Mouse (Mus musculus) brown adipose tissue, adult 24 weeks (tissue): ENCODE measurements around the gene Pdlim7. TPM values are rescaled to one million over a fixed set of nuclear protein-coding genes. Genes with fewer than 3 reads are reported as not detected.

Source experiments
- H3K27ac ChIP-seq: fragments of 200-500 bp; replicated peaks from 2 replicates; pipeline ENCODE4 v1.5.1; 2012; ENCODE audit warnings: low read depth, mild to moderate bottlenecking, low read length
- H3K4me1 ChIP-seq: fragments of 200-500 bp; 2 replicates; pipeline ENCODE4 v1.6.1; 2012; ENCODE audit warnings: low read length, mixed read lengths; ENCODE audit not compliant: control insufficient read depth, insufficient read depth, insufficient read length
- H3K4me3 ChIP-seq: fragments of 200-500 bp; 2 replicates; pipeline ENCODE4 v1.5.1; 2012; ENCODE audit warnings: low read depth, mild to moderate bottlenecking, low read length, moderate library complexity; ENCODE audit not compliant: insufficient read depth
- polyA plus RNA-seq: library from polyadenylated mRNA; stranded (reverse); fragments of >200 nt; gene quantifications from 2 replicates; pipeline ENCODE4 v1.2.4, GENCODE M21; 2012; ENCODE audit not compliant: missing spikeins, insufficient read depth, insufficient read length

Gene Pdlim7
- polyA plus RNA-seq, 1 experiment: 8.0 TPM

- 0 out of 2 replicates have a peak, but pooled peaks cover 5% of the 10 kb centered on the region for H3K4me1 ChIP-seq
- no peak overlapping the region for H3K27ac ChIP-seq
- no peak overlapping the region for H3K4me3 ChIP-seq
Observed at GRCm38 (mm10) chr13:55508531-55508930, 4.9 kb downstream of the Pdlim7 start.

DNA sequence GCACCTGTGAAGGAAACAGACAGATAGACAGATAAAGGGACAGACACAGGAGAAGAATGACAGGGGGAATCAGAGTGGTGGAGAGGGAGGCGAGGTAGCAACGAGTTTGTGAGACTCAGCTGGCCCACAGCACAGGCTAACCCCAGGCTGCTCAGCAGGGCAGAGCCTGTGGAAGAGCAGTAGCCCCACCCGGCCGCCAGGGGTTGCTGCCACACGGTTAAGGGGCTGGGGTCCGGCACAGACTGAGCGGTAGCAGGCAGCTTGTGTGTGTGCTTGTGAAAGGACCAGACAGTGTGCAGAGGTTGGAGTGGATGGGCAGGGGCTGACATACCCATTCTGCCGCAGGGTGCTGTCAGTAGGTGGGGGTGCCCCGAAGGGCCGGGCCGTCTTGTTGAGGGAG is 5.6 kb downstream of the Pdlim7 start:
- H3K4me3 ChIP-seq: no peak overlapping the region

DNA sequence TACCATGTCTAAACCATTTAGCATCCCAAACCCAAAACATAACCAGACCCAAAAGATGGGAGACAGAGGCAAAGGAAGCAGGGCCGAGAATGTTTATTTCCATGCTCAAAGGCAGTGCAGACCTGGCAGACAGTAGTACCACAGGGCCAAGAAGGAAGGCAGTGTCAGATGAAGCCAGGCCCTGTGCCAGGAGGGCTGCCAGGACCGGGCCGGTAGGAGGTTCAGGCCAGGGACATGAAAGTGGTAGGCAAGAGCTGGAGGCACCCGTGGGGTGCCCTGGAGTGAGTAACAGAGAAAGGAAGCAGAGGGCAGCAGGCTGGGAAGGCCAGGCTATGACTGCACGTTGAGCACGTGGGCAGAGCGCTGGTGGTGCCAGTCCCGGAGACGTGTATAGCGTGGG is 6.8 kb downstream of the Pdlim7 start:
- H3K4me1 ChIP-seq: 0 out of 2 replicates have a peak, but pooled peaks cover 5% of the 10 kb centered on the region
- H3K27ac ChIP-seq: no peak overlapping the region
- no peak overlapping the region for H3K4me3 ChIP-seq

More for the DNA sequence above, 5.6 kb downstream of the Pdlim7 start:
- 0 out of 2 replicates have a peak, but pooled peaks cover 5% of the 10 kb centered on the region for H3K4me1 ChIP-seq
- H3K27ac ChIP-seq: no peak overlapping the region

GRCm38 (mm10) chr13:55505810-55506209 is 7.7 kb downstream of the Pdlim7 start:
- Histone ChIP-seq H3K4me1 (no peaks in the 10 kb centered on the region), H3K27ac (no peak overlapping the region), H3K4me3 (no peak overlapping the region)

- no peaks in the 10 kb centered on the region for H3K4me1 ChIP-seq
- H3K4me3 ChIP-seq: no peak overlapping the region
- H3K27ac ChIP-seq: no peak overlapping the region
Observed at GRCm38 (mm10) chr13:55504390-55504789, 9.1 kb downstream of the Pdlim7 start.

GRCm38 (mm10) chr13:55502405-55502804 is 11.1 kb downstream of the Pdlim7 start:
- Histone ChIP-seq H3K27ac (no peak overlapping the region), H3K4me1 (no peaks in the 10 kb centered on the region), H3K4me3 (no peak overlapping the region)

DNA sequence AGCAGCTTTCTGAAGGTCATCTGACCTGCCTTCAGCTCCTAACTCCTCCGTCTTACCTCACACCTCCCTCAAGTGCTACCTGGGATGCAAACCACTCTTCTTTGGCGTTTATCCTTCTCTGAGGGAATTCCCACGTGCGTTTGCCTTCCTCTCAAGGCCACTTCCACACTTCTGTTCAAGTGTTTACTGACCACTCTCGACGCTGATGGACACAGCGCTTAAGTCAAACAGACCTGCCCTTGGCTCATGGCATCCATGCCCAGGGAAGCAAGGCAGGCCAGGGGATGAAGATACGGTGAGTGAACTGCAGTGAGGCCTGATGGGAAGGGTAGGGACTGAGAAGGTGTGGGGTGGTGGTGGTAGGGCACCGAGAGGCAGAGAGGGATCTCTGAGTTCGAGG is 12.9 kb downstream of the Pdlim7 start:
- Histone ChIP-seq H3K4me3 (no peak overlapping the region), H3K4me1 (no peaks in the 10 kb centered on the region), H3K27ac (no peak overlapping the region)

DNA sequence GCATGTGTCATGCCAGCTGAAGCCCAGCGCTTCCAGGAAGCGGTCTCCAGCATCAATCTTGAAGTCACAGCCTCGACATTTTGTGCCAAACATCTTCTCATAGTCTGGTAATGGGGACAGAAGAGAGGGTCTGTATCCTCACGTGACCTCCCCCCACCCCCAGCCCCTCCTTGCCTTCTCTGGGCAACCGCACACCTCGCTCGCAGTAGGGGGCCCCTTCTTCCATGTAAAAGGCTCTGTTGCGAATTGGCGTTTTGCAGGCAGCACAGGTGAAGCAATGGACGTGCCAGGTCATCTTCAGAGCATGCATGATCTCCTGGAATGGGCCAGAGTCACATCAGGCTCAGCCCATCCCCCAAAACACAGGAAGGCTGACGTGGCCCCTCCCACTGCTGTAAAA is 14.6 kb downstream of the Pdlim7 start:
- Histone ChIP-seq H3K4me1 (no peaks in the 10 kb centered on the region), H3K27ac (no peak overlapping the region), H3K4me3 (no peak overlapping the region)

DNA sequence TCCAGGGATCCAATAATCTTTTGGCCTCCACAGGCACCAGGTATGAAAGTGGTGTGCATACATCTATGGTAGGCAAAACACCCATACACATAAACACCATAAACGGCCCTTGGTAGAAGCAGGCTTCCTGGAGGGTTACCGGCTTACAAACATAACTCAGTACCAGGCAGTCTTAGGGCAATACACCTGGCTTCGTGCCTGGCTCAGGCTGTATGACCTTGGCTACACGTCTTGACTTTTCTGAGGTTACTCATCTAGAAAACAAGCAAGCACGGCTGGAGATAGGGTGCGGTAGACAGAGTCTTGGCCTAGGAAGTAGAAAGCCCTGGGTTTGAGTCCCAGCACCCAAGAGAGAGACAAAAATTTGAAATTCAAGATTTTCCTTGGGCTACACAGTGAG is 16.8 kb downstream of the Pdlim7 start:
- H3K4me1 ChIP-seq: no peaks in the 10 kb centered on the region
- no peak overlapping the region for H3K4me3 ChIP-seq
- no peak overlapping the region for H3K27ac ChIP-seq

- Histone ChIP-seq H3K4me1 (no peaks in the 10 kb centered on the region), H3K4me3 (no peak overlapping the region), H3K27ac (no peak overlapping the region)
Observed at GRCm38 (mm10) chr13:55495702-55496101, 17.8 kb downstream of the Pdlim7 start.

GRCm38 (mm10) chr13:55494883-55495621 is 18.4 kb downstream of the Pdlim7 start:
- Histone ChIP-seq H3K4me1 (no peaks in the 10 kb centered on the region), H3K4me3 (no peak overlapping the region), H3K27ac (no peak overlapping the region)

- no peak overlapping the region for H3K27ac ChIP-seq
- H3K4me1 ChIP-seq: no peaks in the 10 kb centered on the region
- no peak overlapping the region for H3K4me3 ChIP-seq
Observed at GRCm38 (mm10) chr13:55494257-55494656, 19.2 kb downstream of the Pdlim7 start.

- Histone ChIP-seq H3K4me3 (peak within 1 kb of the TSS; percentile 65), H3K4me1 (no peaks in the 10 kb centered on the region), H3K27ac (no peak within 1 kb of the TSS)
Observed at GRCm38 (mm10) chr13:55487578-55488498, 25.6 kb downstream of the Pdlim7 start, which contains the start of gene Dbn1. Dbn1 (minus strand) TSS chr13:55488111.

- Histone ChIP-seq H3K4me1 (no peaks in the 10 kb centered on the region), H3K27ac (no peak overlapping the region), H3K4me3 (peak overlapping the region; percentile 65)
Observed at GRCm38 (mm10) chr13:55486916-55487577, 26.4 kb downstream of the Pdlim7 start.
